Mouse (Mus musculus) embryo, embryonic 9.5 days (tissue): Measurements from ENCODE around the gene Grb10.
A peak's percentile ranks its signal among the peaks of the same experiment; 100 is the strongest.

Source experiments
- DNase-seq: peaks from one replicate; pipeline ENCODE4 v3.0.0-alpha.2; 2017; ENCODE audit errors: extremely low spot score

Gene Grb10

GRCm38 (mm10) chr11:11970246-11970645, 68.2 kb downstream of the Grb10 start:
- DNase-seq = no peak

GRCm38 (mm10) chr11:11968830-11969229, 69.7 kb downstream of the Grb10 start:
- no peak for DNase-seq

- no peak for DNase-seq
Measured at GRCm38 (mm10) chr11:11967519-11967918, 71.0 kb downstream of the Grb10 start.

GRCm38 (mm10) chr11:11966220-11966619, 72.3 kb downstream of the Grb10 start:
- DNase-seq = no peak

GRCm38 (mm10) chr11:11965501-11966125, 72.9 kb downstream of the Grb10 start:
- DNase-seq = no peak

GRCm38 (mm10) chr11:11964729-11965128, 73.8 kb downstream of the Grb10 start:
- DNase-seq = no peak

GRCm38 (mm10) chr11:11963587-11963986, 74.9 kb downstream of the Grb10 start:
- no peak for DNase-seq

GRCm38 (mm10) chr11:11963065-11963464, 75.4 kb downstream of the Grb10 start:
- no peak for DNase-seq

- no peak for DNase-seq
Measured at GRCm38 (mm10) chr11:11962629-11962954, 75.9 kb downstream of the Grb10 start.

GRCm38 (mm10) chr11:11961917-11962628, 76.4 kb downstream of the Grb10 start:
- DNase-seq = no peak

GRCm38 (mm10) chr11:11960858-11961257, 77.6 kb downstream of the Grb10 start:
- no peak for DNase-seq

- no peak for DNase-seq
Measured at GRCm38 (mm10) chr11:11960227-11960626, 78.3 kb downstream of the Grb10 start.

- no peak for DNase-seq
Measured at GRCm38 (mm10) chr11:11958479-11958878, 80.0 kb downstream of the Grb10 start.

GRCm38 (mm10) chr11:11958061-11958361, 80.5 kb downstream of the Grb10 start:
- DNase-seq = no peak

GRCm38 (mm10) chr11:11957211-11958060, 81.0 kb downstream of the Grb10 start:
- no peak for DNase-seq

- no peak for DNase-seq
Measured at GRCm38 (mm10) chr11:11955783-11956182, 82.7 kb downstream of the Grb10 start.

- no peak for DNase-seq
Measured at GRCm38 (mm10) chr11:11954606-11955005, 83.9 kb downstream of the Grb10 start.

- no peak for DNase-seq
Measured at GRCm38 (mm10) chr11:11954115-11954438, 84.4 kb downstream of the Grb10 start.

- no peak for DNase-seq
Measured at GRCm38 (mm10) chr11:11953364-11954114, 84.9 kb downstream of the Grb10 start.

- DNase-seq = no peak
Measured at GRCm38 (mm10) chr11:11952569-11952968, 85.9 kb downstream of the Grb10 start.

GRCm38 (mm10) chr11:11948988-11949365, 89.5 kb downstream of the Grb10 start:
- no peak for DNase-seq

GRCm38 (mm10) chr11:11948321-11948987, 90.0 kb downstream of the Grb10 start:
- peak; percentile 41 for DNase-seq
